Mouse (Mus musculus) retina, embryonic 14.5 days (tissue): Measurements from ENCODE around the gene Mfap3.
A peak's percentile ranks its signal among the peaks of the same experiment; 100 is the strongest.

Source experiments
- DNase-seq: peaks from one replicate; pipeline ENCODE4 v3.0.0-alpha.2; 2015; ENCODE audit warnings: low spot score

The Mfap3 gene

DNA sequence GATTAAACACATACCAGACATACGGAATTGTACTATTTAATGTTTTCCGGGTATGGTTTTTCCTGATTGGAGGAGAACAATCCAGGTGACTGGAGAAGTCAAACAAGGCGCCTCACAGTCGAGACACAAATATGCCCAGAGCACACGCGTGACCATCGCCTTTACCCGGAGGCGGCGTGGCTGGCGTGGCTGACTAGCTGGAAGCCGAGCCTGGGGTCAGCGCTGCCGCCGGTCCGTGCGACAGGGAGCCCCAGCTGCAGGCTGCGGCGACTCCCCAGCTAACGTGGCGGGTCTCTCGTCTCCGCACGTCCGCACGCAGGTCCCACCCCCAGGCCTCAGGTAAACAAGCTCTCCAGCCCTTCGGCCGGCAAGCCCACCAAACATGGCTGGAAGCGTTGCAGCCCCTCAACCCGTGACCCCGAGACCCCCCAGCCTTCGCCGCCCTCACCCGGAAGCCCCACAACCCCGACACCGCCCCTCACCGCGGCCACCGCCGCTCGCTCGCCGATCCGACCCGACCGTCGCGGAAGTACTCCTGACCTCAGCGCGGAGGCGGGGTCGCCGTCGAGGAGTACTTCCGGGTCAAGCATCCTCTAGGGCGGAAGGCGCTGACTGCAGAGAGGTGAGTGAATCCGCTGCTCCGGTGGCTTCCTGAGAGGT is at the start of gene Mfap3, which contains the start of gene Fam114a2:
Gene Mfap3, plus strand, starts transcription at position 574 of the 660 bp plus-strand sequence.
Gene Fam114a2, minus strand, starts transcription at position 527 of the 660 bp plus-strand sequence.
- peak; percentile 89 for DNase-seq

DNA sequence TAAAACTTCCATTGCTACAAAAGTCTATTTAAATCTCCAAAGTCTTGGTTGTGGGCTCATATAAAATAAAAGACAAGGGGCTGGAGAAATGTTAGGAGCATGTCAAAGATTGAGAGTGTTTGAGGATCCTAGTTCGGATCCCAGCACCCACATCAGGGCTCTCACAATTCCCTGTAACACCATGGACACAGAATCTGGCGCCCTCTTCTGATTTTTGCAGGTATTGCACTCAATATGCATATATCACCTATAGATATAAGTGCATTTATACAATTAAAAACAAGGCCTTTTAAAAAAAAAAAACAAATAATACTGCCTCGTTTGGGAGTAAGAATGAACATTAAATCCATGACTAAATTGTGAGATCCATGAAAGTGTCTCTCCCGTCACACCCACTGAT is 49.8 kb upstream of the Mfap3 start:
- no peak for DNase-seq

DNA sequence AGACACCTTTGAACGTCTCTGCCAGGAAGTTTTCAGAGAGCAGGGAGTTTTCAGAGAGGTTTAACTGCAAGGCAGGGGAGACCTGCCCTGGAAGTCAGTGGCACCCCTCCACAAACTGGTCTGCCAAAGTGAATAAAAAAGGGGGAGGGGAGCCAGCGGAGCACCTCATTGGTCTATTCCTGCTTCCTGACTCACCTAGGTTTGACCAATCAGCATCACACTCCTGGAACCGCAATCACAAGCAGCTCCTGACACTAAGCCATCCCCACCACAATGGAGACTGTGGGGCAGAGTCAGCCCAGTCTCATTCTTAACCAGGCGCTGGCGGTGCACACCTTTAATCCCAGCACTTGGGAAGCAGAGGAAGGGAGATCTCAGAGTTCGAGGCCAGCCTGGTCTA is 48.4 kb upstream of the Mfap3 start:
- no peak for DNase-seq

DNA sequence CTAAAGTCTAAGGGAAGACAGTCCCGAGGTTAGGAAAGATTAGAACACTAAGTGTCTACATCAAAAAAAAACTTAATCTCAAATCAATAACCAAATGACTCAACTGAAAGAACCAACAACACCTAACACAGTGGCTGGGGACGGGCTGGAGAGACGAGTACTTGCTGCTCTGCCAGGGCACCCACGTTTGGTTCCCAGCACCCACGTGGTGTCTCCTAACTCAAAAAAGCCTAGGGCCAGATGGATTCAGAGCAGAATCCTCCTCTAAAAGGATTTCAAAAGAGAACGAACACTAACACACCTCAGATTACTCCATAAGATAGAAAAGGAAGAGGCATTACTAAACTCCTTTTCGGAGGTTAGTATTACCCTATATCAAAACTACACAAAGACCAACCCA is 47.5 kb upstream of the Mfap3 start:
- no peak for DNase-seq

DNA sequence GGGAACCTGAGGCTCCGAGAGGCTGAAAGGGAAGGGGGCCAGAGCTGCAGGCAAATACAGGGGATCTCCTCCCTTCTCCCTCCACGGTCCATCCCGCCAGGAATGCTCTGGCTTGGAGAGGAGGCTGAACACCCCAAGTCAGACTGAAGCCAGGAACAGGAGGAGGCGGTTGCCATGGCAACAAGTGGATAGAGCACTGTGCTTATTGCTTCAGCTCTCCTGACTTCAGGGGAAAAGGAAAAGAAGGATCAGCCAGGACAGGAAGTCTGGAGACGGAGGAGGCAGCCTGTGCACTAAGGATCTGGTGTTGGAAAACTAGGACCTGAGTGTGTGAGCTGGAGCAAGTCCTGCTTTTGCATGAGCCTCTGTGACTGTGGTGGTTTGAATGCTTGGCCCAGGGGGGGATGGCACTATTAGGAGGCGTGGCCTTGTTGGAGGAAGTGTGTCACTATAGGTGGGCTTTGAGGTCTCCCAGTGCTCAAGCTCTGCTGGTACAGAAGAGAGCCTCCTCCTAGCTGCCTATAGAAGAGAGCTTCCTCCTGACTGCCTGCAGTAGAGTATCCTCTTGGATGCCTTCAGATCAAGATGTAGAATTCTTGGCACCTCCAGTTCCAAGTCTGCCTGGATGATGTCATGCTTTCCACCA is 44.0 kb upstream of the Mfap3 start:
- peak; percentile 17 for DNase-seq

DNA sequence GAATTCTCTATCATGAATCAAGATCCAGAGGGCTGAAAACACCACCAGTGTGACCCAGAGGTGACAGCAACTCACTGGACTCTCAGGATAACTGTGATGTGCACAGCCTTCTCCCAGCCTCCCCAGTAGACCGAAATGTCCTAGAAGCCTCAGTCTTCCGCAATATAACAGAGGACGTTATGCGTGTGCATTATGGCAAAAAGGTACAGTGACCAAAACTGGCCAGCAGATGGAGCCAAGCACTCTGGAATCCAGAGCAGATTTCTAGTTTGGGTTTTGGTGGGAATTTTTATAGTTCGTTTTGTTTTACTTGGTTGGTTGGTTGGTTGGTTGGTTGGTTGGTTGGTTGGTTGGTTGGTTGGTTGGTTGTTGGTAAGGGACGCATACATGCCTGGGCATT is 43.3 kb upstream of the Mfap3 start:
- peak; percentile 75 for DNase-seq

DNA sequence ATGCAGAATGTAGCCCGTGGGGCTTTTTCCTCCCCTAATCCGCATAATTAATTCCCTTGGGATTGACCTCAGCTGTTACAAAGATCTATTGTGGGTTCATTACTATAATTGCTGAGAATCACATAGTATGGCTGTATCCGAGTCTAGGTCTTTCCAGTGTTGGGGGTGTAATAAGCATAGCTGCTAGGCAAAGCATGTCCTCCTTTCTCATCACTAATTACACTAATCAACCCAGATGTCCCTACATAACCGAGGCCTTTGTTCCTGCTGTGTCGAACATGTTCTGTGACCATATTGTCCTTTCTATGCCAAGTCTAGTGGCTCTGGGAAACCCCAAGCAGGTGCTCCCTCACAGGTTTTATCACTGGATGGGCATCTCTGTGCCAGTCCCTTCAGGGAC is 40.4 kb upstream of the Mfap3 start:
- peak; percentile 15 for DNase-seq

DNA sequence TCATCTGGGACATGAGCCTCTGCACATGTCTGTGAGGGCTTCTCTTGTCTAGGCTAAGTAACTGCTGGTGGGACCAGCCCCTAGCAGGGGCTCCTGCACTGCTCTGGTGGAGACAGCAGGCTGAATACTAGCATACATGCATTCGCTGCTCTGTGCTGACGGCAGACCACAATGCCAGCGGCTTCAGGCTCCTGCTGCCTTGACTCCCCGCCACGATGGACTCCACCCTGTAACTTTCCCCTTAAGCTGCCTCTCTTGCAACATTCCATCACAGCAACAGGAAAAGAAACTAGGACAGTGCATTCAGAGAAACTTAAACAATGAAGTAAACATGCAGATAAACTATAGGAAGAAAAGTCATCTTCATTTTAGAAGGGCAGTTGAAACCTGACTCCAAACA is 30.0 kb upstream of the Mfap3 start:
- no peak for DNase-seq

DNA sequence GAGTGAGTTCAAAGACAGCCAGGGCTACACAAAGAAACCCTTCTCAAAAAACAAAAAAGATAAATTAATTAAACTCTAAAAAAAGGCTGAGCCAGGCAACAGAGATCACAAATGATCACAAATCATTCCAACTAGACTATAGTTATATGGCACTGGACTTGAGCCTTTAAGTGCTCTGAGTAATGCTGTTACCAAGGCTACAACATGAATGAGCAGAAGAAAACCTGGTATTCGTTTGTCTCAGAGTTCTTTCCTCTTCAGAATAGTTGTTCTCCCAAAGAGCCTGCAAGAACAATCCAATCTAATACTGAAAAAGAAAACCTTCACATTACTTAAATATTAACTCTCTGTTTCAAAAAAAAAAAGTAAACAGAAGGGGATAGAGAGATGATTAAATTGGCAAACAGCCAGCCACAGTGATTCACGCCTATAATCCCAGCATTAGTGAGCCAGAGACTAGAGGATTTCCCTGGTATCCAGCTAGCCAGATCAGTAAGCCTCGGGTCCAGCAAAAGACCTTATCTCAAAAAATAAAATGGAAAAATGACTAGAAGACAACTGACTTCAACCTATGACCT is 21.9 kb upstream of the Mfap3 start:
- peak; percentile 10 for DNase-seq

DNA sequence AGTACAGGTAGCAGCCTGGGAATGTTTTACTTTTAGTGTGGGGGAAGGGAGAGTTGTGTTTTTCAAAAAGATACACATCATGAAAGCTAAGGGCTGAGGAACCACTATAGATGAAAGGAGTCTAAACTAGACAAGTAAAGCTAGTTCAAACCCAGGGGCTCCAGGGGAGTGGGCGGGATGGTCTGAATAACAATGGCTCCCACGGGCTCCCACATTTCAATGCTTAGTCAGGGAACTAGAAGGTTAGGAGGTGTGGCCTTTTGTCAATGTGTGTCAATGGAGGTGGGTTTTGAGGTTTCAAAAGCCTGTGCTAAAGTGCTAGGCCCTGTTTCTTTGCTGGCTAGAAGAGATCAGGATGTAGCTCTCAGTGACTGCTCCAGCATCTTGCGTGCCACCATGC is 20.8 kb upstream of the Mfap3 start:
- no peak for DNase-seq

DNA sequence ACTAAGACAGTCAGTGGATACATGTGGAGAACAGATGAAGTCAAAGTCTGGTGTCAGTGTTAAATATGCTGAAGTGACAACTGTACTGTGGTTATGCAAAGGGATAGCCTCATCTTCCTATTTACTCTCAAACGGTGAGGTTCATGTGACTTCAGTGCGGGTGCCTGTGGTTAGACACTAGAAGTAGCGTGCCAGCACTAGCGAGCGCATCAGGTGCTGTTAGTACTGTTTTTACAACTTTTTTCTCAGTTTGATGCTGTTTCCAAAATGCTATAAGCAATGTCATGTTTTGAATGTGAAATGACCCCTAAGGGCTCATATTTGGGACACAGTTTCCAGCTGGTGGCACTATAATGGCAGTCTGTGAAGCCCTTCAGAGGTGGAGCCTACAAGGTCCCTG is 20.2 kb upstream of the Mfap3 start:
- DNase-seq = no peak

DNA sequence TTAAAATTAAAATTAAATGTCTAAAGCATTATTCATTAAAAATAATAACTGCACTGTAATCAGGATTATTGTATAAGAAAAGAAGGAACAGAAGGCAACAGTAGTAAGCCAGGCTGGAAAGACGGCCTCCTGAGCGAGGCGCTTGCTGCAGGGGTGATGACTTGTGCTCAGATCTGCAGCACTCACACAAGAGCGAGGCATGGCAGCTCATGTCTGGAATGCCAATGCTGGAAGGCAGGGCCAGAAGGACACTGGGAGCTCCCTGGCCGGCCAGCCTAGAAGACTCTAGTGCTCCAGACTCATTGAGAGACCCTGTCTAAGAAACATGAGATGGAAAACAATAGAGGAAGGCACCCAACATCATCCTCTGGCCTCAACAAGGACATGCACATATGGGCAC is 15.3 kb upstream of the Mfap3 start:
- DNase-seq = no peak

DNA sequence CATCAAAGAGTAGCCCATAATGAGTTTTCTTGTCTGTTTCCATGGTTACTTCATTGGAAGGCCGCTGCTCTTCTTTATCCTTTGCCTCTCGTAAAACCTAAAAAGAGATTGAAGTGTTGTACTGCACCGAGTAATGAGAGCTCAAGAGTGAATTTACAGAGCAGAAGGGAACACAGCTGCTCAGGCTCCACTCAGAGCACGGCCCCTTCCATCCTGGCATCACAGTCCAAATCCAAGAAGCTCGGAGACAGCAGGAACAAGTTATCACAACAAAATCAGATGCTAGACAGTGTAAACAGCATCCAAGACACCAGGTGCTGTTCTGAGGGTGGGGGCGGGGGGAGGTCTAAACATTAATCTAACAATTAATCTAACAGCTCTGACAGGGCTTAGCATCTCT is 11.6 kb upstream of the Mfap3 start:
- no peak for DNase-seq

DNA sequence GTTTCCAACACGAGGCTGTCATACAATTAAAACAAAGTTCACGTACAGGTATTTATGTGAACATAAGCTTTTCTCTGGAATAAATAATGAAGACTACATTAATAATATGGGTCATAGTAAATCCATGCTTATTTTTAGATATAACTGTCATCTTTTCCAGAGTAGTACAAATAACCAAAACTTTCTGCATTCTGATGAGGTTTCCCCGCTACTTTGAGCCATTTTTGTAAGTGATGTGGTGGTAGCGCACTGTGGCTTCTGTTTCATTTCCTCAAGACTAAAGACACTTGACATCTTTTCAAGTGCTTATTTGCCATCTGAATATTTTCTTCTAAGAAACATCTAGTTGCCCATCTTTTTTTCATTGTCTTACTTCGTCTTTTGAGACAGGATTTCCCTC is 3.2 kb upstream of the Mfap3 start:
- DNase-seq = no peak

DNA sequence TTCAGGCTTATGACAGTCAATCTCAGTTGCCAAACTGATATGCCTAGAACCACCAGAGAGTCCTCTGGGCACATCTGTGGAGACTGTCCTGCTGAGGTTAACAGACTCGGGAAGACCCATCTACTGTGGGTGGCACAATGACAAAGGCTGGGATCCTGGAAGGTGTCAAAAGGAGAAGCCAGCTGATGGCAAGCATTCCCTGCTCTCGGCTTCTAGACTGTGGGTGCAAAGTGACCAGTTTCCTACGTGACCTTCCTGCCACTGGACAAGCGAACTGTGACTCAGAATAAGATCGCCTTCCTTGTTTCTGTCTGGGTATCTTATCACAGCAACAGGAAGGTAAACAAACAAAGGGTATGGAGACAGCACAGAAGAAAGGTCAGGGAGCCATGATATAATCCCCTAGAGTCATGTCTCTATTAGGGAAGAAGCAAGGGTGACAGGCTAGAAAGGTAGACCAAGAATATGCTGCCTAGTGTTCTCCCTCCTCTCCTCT is 1.5 kb upstream of the Mfap3 start:
- DNase-seq = no peak

DNA sequence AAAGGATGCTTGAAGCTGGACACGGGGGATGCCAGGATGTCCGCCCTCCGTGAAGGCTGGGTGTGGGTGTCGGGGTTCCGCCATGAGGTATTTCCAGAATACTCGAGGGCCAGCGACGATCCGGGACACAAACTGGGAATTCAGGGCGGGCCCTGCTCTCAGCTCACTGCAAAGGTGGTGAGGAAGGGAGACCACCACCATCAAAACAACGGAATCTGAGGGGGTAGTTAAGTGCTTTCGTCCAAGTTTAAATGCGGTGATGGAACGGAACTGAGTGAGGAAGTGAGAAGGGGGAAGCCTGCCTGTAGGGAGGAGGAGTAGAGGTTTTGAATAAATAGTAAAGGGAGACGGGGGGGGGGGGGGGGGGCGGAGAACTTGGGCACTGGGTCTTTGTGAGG is 286 bp downstream of the Mfap3 start:
- no peak for DNase-seq

DNA sequence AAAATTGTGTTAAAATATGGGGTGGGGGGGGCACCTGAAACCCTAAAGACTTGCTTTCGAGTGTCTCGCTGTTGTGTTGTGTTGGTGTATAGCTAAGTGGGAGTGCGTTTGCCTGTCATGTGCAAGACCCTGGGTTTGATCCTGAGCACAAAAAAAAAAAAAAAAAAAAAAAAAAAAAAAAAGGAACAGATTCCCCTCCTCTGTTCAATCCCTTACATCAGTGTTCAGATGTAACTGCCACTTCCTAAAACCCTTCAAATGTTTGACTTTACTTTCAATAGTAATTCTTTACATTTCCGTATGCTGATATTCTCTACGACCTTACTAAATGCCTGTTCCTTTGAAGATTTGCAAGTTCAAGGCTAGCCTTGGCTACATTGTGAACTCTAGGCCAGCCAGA is 840 bp downstream of the Mfap3 start:
- DNase-seq = no peak

DNA sequence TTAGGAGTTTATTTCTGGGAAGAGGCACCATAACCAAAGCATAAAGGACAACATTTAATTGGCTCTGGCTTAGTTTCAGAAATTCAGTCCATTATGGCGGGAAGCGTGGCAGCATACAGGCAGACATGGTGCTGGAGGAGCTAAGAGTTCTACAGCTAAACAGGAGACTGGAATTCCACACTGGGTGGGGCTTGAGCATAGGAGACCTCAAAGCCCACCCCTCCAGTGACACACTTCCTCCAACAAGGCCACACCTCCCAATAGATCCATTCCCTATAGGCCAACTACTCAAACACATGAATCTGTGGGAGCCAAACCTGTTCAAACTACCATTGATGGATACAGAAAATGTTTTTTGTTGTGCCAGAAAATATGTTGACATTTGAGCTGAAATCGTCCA is 2.7 kb downstream of the Mfap3 start:
- no peak for DNase-seq

DNA sequence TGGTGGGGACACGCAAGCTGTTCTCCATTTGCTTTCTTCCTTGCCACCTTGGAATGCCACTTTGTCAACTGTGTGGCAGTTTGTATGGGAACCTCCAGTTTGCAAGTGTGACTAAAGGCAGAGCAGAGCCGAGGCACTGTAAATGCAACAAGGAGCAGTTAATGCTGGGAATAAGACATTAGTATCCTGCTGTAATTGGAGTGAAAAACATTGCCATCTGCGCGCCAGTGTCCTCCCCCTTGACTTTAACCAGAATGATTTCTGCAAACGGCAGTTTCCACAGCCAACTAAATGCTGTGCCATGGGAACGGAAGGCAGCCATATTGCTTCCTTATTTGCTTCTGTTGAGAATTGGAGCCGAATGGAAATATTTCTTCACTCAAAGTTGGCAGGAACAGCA is 3.6 kb downstream of the Mfap3 start:
- DNase-seq = no peak

DNA sequence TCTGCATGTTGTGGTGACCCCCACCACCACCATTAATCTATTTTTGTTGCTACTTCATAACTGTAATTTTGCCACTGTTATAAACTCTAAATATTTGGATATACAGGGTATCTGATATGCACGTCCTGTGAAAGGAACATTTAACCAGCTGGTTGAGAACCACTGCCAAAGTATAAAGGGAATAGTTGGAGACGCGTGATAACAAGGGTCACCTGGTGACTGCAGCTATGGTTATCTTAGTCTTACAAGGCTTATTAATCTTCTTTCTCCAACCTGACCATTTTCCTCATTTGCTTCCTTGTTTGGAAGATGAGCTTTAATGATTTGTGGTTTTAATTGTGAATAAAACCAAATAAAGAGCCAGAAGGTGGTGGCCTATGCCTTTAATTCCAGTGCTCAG is 5.0 kb downstream of the Mfap3 start:
- DNase-seq = no peak

DNA sequence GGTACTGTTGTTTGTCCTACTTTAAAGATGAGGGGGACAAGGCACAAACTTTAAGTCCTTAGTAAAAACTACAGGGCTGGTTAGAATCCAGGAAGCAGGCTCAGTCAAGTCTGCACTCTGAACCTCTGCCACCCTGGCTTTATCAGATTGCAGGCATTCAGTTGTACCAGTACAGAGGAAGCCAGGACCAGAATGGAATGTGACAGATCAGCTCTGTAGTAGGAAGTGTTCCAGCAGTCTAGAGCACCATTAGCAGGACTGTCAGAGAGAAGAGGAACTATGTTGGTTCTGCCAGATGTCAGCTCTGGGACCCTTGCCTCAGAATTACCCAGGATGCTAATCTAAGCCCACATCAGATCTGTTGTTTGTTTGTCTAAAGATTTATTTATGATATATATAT is 6.1 kb downstream of the Mfap3 start:
- no peak for DNase-seq

DNA sequence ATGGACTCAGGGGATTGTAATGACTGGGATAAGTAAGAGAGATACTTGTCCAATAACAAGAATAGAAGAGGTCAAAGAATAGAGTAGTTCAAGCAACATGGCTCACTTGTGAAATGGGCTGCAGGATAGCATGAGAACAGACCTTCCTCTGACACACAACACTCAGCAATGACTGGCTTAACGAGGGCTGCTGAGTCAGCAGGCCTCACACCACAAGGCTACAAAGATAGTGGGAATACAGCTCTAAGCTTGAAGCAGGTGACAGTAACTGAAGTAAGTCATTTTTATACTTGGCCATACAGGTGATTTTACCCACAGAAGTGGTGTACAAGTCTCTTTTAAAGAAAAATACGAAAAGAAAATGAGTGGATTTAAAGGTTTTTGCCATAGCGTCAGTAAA is 7.4 kb downstream of the Mfap3 start:
- DNase-seq = no peak

DNA sequence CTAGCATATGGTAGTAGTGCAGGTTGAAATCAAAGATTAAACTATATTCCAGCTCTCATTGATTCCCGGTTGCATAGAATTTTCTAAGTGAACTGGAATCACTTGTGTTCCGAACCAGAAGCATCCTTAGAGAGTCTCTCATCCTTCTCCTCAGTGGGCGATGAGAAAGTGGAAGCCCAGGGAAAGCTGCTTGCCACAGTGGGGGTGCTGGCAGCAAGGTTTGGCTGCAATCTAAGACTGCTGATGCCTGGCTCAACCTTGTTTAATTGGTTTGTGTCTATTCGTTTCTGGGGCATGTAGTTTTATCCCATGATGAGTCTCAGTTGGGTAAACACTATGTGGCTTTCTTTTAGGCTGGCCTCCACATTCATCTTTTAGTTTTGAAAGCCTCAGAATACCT is 9.0 kb downstream of the Mfap3 start:
- DNase-seq = no peak

DNA sequence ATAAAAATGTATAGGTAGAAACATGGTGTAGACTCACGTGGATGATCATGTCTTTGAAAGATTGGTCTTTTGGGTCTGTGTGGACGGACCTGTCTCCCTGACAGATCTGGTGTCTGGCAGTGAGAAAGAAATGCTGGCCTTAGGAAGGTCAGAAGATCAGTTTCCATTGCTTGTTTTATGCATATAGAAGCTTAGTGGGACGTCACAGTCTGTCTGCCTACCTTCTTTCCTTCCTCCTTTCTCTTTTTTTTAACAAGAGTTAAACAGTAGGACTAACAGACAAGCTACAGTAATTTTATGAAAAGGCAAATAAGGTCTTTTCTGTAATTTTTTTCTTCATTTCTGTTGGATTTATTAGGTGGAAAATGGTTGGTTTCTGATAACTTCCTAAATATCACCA is 10.6 kb downstream of the Mfap3 start:
- no peak for DNase-seq
